Mouse (Mus musculus): Measurements from ENCODE around the gene Lilrb4a.
"Not testable (repeated sequence)": the region's sequence is repeated elsewhere in the genome, so short reads cannot be mapped to it uniquely, and the experiment has no call there.

The Lilrb4a gene

DNA sequence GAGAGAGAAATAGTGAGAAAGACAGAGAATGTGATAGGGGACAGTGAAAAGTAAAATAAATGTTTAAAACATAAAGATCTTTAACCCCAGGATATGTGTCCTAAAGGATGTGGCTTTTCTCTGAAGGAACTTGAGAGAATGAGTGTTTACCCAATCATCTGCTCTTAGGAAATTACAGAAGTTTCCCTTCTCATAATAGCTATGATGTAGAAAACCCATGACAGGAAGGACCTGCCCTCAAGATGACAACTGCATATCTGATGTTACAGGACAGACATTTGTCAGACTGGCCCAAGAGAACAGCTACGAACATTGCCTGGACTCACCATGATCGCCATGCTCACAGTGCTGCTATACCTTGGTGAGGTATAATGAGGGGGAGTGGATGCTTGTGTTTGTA lies at the start of gene Lilrb4a:
TSS of gene Lilrb4a (plus strand) at position 266 of the 400 bp plus-strand sequence.
- DNase-seq (ENCODE audit: low read depth, low spot score) = not testable (repeated sequence)

DNA sequence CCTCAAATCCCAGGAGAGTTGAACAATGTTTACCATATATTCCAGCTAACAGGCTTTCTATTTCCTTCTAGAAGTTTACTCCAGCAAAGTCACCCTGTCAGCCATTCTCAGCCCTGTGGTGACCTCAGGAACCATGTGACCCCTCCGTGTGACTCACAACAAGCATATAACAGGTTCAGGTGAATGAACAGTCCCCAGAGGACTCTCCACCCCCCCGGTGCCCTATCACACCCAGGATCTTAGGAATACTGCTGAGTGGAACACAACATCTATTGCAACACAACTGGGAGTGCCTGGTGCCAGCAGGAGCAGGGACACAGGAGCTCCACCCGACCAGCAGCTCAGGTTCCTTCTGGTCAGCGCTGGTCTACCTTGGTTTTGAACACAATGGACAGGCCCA lies 39.1 kb upstream of the Lilrb4a start:
- no peak for DNase-seq (ENCODE audit: low read depth, low spot score)

DNA sequence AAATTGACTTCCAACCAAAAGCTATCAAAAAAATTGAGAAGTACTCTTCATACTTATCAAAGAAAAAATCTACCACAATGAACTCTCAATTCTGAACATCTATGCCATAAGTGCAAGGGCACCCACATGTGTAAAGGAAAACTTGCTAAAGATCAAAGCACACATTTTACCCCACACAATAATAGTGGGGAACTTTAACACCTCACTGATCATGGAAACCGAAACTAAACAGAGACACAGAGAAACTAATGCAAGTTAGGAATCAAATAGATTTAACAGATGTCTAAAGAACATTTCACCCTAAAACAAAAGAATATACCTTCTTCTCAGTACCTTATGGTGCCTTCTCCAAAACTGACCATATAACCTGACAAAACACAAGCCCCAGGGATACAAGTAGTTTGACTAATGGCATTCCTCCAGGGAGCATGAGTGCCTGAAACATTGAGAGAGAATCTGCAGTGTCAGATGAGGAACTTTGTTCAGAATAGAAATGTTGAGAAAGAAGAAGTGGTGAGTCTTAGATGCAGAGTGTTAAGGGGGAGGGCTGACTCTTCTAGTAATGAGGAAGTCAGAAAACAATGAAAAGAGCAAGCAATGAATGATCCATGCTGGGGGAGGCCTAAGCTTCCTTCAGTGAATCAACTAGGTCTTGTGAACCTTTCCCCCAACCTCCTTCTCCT lies 37.0 kb upstream of the Lilrb4a start:
- DNase-seq (ENCODE audit: low read depth, low spot score) = no peak

DNA sequence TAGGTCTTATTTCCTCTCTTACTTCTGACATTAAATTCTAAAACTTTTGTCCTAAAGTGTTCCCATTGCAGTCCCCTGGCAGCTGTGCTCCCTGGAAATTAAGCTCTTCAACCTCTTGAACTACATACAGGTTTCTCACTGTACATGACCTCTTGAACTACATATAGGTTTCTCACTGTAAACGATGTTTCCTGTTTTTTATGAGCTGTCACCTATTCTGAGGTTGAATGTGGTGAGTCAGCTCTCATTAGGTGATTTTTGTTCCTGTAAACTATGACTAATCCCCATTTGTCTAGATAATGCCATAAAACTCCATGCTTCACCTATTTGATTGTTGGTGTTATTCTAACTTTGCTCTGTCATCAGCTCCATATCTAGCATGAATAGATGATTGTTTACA lies 36.4 kb upstream of the Lilrb4a start:
- no peak for DNase-seq (ENCODE audit: low read depth, low spot score)

DNA sequence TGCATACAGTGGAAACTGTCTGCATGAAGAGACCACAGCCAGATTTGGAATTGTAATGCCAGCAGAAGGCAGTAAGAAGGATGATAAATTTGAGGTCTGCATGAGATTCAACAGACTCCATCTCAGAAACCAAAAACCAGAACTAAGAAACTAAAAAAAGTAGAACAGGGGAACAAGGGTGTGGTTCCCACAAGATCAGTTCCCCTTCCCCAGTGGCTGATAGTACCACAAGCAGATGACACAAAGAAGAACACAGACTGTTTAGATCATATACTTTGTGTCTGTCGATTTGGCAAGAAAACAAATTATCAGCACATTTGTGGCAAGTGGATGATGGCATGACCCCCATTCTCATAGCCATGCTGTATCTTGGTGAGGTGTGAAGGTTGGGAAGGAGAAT lies 35.0 kb upstream of the Lilrb4a start:
- DNase-seq (ENCODE audit: low read depth, low spot score) = no peak

DNA sequence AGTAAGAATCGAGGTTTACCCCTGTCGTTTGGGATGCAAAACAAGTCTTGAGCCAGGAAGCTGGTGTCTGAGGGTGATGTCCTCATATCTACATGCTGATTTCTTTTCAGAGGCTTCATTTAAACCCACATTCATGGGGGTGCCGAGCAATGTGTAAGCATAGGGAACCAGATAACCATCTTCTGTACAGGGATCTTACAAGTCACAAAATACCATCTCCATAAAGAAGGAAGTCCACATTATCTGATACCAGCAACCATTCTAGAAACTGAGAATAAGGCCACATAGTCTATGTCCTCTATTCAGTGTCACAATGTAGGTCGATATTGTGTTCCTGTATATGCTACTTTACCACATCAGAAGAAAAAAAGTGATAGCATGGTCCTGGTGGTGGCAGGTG lies 34.4 kb upstream of the Lilrb4a start:
- no peak for DNase-seq (ENCODE audit: low read depth, low spot score)

DNA sequence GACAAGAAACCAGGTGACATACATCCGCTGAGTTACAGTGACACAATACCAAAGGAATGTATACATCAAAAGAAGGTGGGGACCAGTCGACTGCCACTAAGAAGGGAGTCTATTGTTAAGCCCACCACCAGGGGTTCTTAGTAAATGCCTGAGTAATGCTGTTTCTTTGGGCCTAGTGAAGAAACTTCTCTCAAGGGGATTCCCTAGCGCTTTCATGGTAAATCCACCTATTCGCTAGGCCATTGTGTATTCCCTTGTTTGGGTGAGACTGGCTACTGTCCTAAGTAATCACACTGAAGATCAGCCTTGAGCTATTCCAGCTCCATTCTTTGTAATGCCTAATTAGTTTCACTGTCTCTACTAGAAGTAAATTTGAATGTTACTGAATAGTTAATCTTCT lies 27.0 kb upstream of the Lilrb4a start:
- DNase-seq (ENCODE audit: low read depth, low spot score) = not testable (repeated sequence)

DNA sequence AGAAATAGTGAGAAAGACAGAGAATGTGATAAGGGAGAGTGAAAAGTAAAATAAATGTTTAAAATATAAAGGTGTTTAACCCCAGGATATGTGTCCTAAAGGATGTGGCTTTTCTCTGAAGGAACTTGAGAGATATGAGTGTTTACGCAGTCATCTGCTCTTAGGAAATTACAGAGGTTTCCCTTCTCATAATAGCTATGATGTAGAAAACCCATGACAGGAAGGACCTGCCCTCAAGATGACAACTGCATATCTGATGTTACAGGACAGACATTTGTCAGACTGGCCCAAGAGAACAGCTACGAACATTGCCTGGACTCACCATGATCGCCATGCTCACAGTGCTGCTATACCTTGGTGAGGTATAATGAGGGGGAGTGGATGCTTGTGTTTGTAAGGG lies 10.4 kb upstream of the Lilrb4a start, which contains the start of the genes Gm49339 and Lilr4b:
TSS of gene Gm49339 (plus strand) at position 216 of the 400 bp plus-strand sequence.
TSS of gene Lilr4b (plus strand) at position 236 of the 400 bp plus-strand sequence.
- not testable (repeated sequence) for DNase-seq (ENCODE audit: low read depth, low spot score)

DNA sequence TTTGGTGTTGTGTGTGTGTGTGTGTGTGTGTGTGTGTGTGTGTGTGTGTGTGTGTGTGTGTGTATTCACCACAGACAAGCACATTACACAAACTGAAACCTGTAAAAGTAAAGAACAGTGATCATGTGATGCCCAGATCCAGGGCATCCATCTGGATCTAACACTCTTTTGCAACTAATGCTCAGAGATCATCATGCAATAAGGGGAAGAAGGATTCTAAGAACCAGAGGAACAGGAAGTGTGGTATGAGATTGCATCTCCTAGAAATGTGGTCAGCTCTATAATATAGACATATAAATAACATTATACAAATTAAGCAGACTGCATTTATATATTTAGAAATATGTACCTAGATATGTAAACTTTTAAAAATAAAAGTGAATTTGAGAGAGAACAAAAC lies 29.3 kb downstream of the Lilrb4a start:
- no peak for DNase-seq (ENCODE audit: low read depth, low spot score)

DNA sequence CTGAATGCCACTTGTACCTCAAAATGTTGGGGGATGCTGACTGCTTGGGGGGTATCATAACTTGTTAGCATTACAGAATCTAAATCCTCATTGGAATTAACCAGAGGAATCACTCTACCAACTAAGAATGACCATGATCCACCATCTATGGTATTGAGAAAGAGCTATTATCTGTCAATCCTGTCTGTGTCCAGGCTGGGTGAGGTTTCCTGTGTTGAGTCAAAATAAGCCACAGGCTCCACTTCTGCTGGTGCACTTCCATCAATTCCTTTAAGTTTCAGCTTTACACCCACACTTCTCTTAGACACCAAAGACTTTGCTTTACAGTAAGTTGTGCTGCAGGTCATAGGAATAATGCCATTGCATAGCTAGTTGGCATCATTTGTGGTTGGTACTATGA lies 30.7 kb downstream of the Lilrb4a start:
- DNase-seq (ENCODE audit: low read depth, low spot score) = no peak

DNA sequence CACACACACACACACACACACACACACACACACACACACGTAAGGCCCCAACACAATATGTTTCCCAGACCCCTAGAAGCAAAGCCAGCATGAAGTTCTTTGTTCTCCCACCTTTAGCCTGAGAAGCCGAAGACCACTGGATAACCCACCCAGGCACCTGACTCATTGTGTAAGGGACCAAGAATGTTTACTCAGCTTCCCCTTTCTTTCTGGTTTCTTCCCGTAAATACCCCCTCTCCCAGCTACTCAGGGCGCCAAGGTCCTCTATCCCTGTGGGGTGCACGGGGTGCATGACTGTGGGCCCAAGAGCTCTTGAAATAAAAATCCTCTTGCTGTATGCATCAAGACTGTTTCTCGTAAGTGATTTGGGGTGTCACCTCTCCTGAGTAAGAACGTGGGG lies 35.3 kb downstream of the Lilrb4a start:
- no peak for DNase-seq (ENCODE audit: low read depth, low spot score)

DNA sequence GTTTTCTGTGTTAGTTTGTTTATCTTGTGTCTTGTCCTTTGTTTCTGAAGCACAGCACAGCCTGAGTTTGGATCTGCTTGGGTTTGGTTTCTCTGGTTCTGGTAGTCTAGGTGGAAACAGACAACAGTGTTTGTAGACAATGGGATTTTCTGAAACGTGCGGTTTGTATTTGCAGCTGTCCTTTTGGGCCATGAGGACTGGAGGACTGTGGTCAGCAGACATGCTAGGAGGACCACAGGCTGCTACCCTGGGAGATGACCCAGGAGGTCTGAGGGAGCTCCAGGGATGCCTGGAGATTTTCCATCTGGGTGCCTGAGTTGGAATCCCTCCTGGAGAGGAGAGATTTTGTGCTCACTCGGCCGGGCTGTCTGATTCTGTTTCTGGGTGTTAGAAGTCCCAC lies 35.9 kb downstream of the Lilrb4a start:
- DNase-seq (ENCODE audit: low read depth, low spot score) = no peak

DNA sequence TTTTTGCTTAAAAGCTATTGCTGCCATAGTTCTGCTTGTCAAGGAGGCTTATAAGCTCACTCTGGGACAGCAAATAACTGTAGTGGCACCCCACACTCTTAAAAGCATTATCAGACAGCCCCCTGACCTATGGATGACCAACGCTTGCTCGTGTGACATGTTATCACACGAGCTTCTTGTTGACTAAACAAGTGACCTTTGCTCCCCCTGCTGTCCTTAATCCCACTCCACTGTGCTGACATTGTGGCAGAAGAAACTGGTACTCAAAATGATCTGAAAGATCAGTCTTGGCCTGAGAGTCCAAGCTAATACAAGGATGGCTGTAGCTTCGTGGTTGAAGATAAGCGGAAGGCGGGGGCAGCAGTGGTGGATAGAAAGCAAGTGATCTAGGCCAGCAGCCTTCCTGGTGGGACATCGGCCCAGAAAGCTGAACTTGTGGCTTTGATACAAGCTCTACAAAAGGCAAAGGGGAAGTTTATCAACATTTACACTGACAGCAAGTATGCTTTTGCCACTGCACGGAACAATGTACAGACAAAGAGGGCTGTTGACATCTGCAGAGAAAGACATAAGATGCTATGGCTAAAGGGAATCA lies 38.2 kb downstream of the Lilrb4a start:
- DNase-seq (ENCODE audit: low read depth, low spot score) = no peak

DNA sequence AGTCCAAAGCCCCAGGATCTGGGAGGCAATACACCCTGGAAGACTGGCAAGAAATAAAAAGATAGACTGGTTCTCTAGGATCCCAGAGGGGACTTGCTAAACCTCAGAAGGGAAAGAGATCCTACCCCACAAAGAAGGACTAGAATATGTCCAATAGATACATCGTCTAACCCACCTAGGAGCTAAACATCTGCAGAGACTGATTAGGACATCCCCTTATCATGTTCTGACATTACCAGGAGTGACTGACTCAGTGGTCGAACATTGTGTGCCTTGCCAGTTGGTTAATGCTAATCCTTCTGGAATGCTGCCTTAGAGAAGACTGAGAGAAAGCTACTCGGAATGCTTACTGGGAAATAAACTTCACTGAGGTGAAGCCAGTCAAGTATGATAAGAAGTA lies 38.7 kb downstream of the Lilrb4a start:
- DNase-seq (ENCODE audit: low read depth, low spot score) = no peak

DNA sequence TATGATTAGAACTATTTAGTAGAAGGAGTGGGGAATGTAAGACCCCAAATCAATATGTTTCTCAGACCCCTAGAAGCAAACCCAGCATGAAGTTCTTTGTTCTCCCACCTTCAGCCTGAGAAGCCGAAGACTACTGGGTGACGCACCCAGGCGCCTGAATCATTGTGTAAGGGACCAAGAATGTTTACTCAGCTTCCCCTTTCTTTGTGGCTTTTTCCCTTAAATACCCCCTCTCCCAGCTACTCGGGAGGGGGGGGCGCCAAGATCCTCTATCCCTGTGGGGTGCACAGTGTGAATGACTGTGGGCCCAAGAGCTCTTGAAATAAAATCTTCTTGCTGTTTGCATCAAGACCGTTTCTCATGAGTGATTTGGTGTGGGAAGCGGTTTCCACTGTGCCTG lies 40.1 kb downstream of the Lilrb4a start:
- no peak for DNase-seq (ENCODE audit: low read depth, low spot score)

All from mesoderm, embryonic 11.5 days (tissue).